Mouse (Mus musculus) embryonic fibroblast, embryonic 13.5 days (primary cell): ENCODE measurements at regions not wholly inside any gene's neighbourhood (a gene's known extent, or its start where the extent isn't known, plus 50 kb on each side); places are given as distances from the start of the nearest gene placed in this dataset.

Source experiments
- H3K27ac ChIP-seq: 2 replicates; pipeline ENCODE4 v1.5.1; 2012; ENCODE audit warnings: low read length, control low read depth, inconsistent platforms; ENCODE audit not compliant: insufficient read depth
- H3K4me1 ChIP-seq: 2 replicates; pipeline ENCODE4 v1.6.1; 2011; ENCODE audit warnings: low read length; ENCODE audit not compliant: control insufficient read depth, insufficient read depth
- H3K4me3 ChIP-seq: 2 replicates; pipeline ENCODE4 v1.5.1; 2011; ENCODE audit warnings: mild to moderate bottlenecking, control low read depth, low read length; ENCODE audit not compliant: insufficient read depth
- CTCF ChIP-seq: IDR thresholded peaks from 2 replicates; pipeline ENCODE4 v1.5.1; 2011; ENCODE audit warnings: mild to moderate bottlenecking, control low read depth, low read length, moderate library complexity, borderline replicate concordance; ENCODE audit not compliant: insufficient read depth
- POLR2A ChIP-seq: IDR thresholded peaks from 2 replicates; pipeline ENCODE4 v1.6.1; 2011; ENCODE audit warnings: low read depth, mild to moderate bottlenecking, control low read depth, low read length, moderate library complexity

- Histone ChIP-seq H3K4me1 (peaks cover 13% of the 10 kb centered on the region), H3K4me3 (no peak overlapping the region), H3K27ac (peak overlapping the region; percentile 22)
- TF ChIP-seq POLR2A (no peak), CTCF (no peak)
Observed at GRCm38 (mm10) chr19:21105004-21105403, 151.0 kb upstream of the Tmc1 start.

GRCm38 (mm10) chr19:21104462-21104936 is 150.5 kb upstream of the Tmc1 start:
- TF ChIP-seq POLR2A, result no peak
- TF ChIP-seq CTCF, result no peak
- peaks cover 13% of the 10 kb centered on the region for H3K4me1 ChIP-seq
- 0 out of 2 replicates have a peak overlapping the region, but pooled peaks have one; percentile 14 for H3K27ac ChIP-seq
- H3K4me3 ChIP-seq, result no peak overlapping the region

- no peak overlapping the region for H3K4me3 ChIP-seq
- TF ChIP-seq POLR2A (no peak), CTCF (no peak)
- no peaks in the 10 kb centered on the region for H3K4me1 ChIP-seq
- peak overlapping the region; percentile 49 for H3K27ac ChIP-seq
Observed at GRCm38 (mm10) chr19:21077771-21078548, 124.0 kb upstream of the Tmc1 start.

- no peaks in the 10 kb centered on the region for H3K4me1 ChIP-seq
- no peak for TF ChIP-seq CTCF
- TF ChIP-seq POLR2A, result no peak
- no peak overlapping the region for H3K4me3 ChIP-seq
- no peak overlapping the region for H3K27ac ChIP-seq
Observed at GRCm38 (mm10) chr19:21068381-21068780, 114.4 kb upstream of the Tmc1 start.

GRCm38 (mm10) chr19:21066432-21067113 is 112.6 kb upstream of the Tmc1 start:
- Histone ChIP-seq H3K4me1 (no peaks in the 10 kb centered on the region), H3K27ac (no peak overlapping the region), H3K4me3 (no peak overlapping the region)
- no peak for TF ChIP-seq CTCF

GRCm38 (mm10) chr19:21064902-21065301 is 110.9 kb upstream of the Tmc1 start:
- TF ChIP-seq CTCF, result no peak
- TF ChIP-seq POLR2A, result no peak
- H3K4me3 ChIP-seq, result no peak overlapping the region
- no peaks in the 10 kb centered on the region for H3K4me1 ChIP-seq
- no peak overlapping the region for H3K27ac ChIP-seq

- TF ChIP-seq POLR2A, result no peak
- no peak for TF ChIP-seq CTCF
- Histone ChIP-seq H3K27ac (no peak overlapping the region), H3K4me1 (no peaks in the 10 kb centered on the region), H3K4me3 (no peak overlapping the region)
Observed at GRCm38 (mm10) chr19:21053597-21054544, 99.9 kb upstream of the Tmc1 start.

- H3K4me1 ChIP-seq, result no peaks in the 10 kb centered on the region
- TF ChIP-seq CTCF (no peak), POLR2A (no peak)
Observed at GRCm38 (mm10) chr19:21052771-21053170, 98.8 kb upstream of the Tmc1 start.

GRCm38 (mm10) chr19:21051872-21052271 is 97.9 kb upstream of the Tmc1 start:
- no peak overlapping the region for H3K4me3 ChIP-seq
- H3K4me1 ChIP-seq, result no peaks in the 10 kb centered on the region
- TF ChIP-seq POLR2A, result no peak
- no peak for TF ChIP-seq CTCF
- no peak overlapping the region for H3K27ac ChIP-seq

More at GRCm38 (mm10) chr19:21052771-21053170, 98.8 kb upstream of the Tmc1 start:
- Histone ChIP-seq H3K27ac (no peak overlapping the region), H3K4me3 (no peak overlapping the region)
